Mouse (Mus musculus) adrenal gland, postnatal 25 days (tissue): ENCODE measurements around the gene Phf10. TPM values are rescaled to one million over a fixed set of nuclear protein-coding genes. Genes with fewer than 3 reads are reported as not detected.

ENCODE experiments used
- total RNA-seq: library from RNA; stranded (reverse); gene quantifications from 2 replicates; pipeline ENCODE4 v1.2.3, GENCODE M21; 2021

Phf10 gene
- total RNA-seq, 1 experiment from 2014 or later, result 70.1 TPM

Other genes with a start within 250 kb of the Phf10 start
- 8.3 and 8.4 TPM in 2 replicates for gene Wdr27, start 18.1 kb downstream of the Phf10 start, total RNA-seq
- gene 1600012H06Rik, start 18.1 kb downstream of the Phf10 start, total RNA-seq, result 36.5 and 55.1 TPM in 2 replicates
- gene 9030025P20Rik, start 17.2 kb upstream of the Phf10 start, total RNA-seq, result 8.7 and 9.6 TPM in 2 replicates
- gene Gm3417, start 17.5 kb upstream of the Phf10 start, total RNA-seq, result not detected in 2 replicates
- 1.8 and 6.3 TPM in 2 replicates for gene Gm3435, start 48.9 kb upstream of the Phf10 start, total RNA-seq
- gene Ermard, start 79.9 kb upstream of the Phf10 start, total RNA-seq, result 68.0 and 75.4 TPM in 2 replicates
- gene Tcte3, start 80.2 kb upstream of the Phf10 start, total RNA-seq, result 0.85 and 2.8 TPM in 2 replicates
- gene Gm3448, start 80.3 kb upstream of the Phf10 start, total RNA-seq, result 7.7 and 9.5 TPM in 2 replicates